Mouse (Mus musculus) CH12.LX (cell line): ENCODE data around the gene Phlpp2. TPM values are rescaled to one million over a fixed set of nuclear protein-coding genes. Genes with fewer than 3 reads are reported as not detected.
A peak's percentile ranks its signal among the peaks of the same experiment; 100 is the strongest.

Source experiments
- DNase-seq: peaks from one replicate; pipeline ENCODE4 v3.0.0-alpha.2; 2013; ENCODE audit errors: extremely low read depth
- H3K27ac ChIP-seq: 2 replicates; pipeline ENCODE4 v1.5.1; 2012; ENCODE audit warnings: low read depth, mild to moderate bottlenecking, control low read depth, moderate library complexity; ENCODE audit not compliant: insufficient read depth
- H3K27me3 ChIP-seq: replicated peaks from 2 replicates; pipeline ENCODE3; 2012; ENCODE audit warnings: inconsistent platforms
- H3K36me3 ChIP-seq, 2 experiments: replicated peaks in 1 of 2; 2 replicates each; pipeline versions ENCODE3 to v1.6.1; 2012; ENCODE audit warnings: inconsistent platforms in 1 of 2, low read length in 1 of 2, mild to moderate bottlenecking in 1 of 2, mixed read lengths in 1 of 2, moderate library complexity in 1 of 2; ENCODE audit not compliant: control insufficient read depth in 1 of 2, insufficient read depth in 1 of 2
- H3K4me1 ChIP-seq, 2 experiments: 2 replicates each; pipeline ENCODE4 v1.6.1; 2012; ENCODE audit warnings: inconsistent platforms in 1 of 2, moderate library complexity in 1 of 2; ENCODE audit not compliant: insufficient read depth in 2 of 2, control insufficient read depth in 1 of 2
- H3K4me2 ChIP-seq: 2 replicates; pipeline ENCODE4 v1.6.1; 2012; ENCODE audit warnings: low read depth, mild to moderate bottlenecking, control low read depth; ENCODE audit not compliant: poor library complexity, insufficient read depth, severe bottlenecking
- H3K4me3 ChIP-seq, 3 experiments: fragments of 150-350 bp in 1 of 3; sonication (generic) in 1 of 3; replicated peaks in 1 of 3; 2 replicates each; pipeline versions ENCODE3 to v1.5.1; 2011 to 2012; ENCODE audit warnings: low read depth in 2 of 3, low read length in 2 of 3, mild to moderate bottlenecking in 2 of 3, moderate library complexity in 2 of 3, control low read depth in 1 of 3, improper control_type of control experiment in 1 of 3, inconsistent platforms in 1 of 3, mixed read lengths in 1 of 3; ENCODE audit not compliant: poor library complexity in 1 of 3
- H3K79me2 ChIP-seq: replicated peaks from 2 replicates; pipeline ENCODE4 v1.6.1; 2012; ENCODE audit warnings: mild to moderate bottlenecking, moderate library complexity; ENCODE audit not compliant: control insufficient read depth, poor library complexity, insufficient read depth, severe bottlenecking; ENCODE audit errors: extremely low read depth
- H3K9ac ChIP-seq: 2 replicates; pipeline ENCODE4 v1.6.1; 2012; ENCODE audit warnings: low read depth, mild to moderate bottlenecking, control low read depth, moderate library complexity; ENCODE audit not compliant: insufficient read depth
- H3K9me3 ChIP-seq: replicated peaks from 2 replicates; pipeline ENCODE3; 2012; ENCODE audit warnings: low read length, inconsistent platforms, mixed read lengths
- BHLHE40 ChIP-seq: IDR thresholded peaks from 2 replicates; pipeline ENCODE4 v1.6.1; 2011; ENCODE audit warnings: mild to moderate bottlenecking, low read depth, low read length, improper control_type of control experiment
- CHD1 ChIP-seq: IDR thresholded peaks from 2 replicates; pipeline ENCODE4 v1.6.1; 2012; ENCODE audit warnings: low read depth, low read length, improper control_type of control experiment, inconsistent platforms
- CHD2 ChIP-seq: IDR thresholded peaks from 2 replicates; pipeline ENCODE4 v1.6.1; 2011; ENCODE audit warnings: low read length, improper control_type of control experiment
- CTCF ChIP-seq, 2 experiments: IDR thresholded peaks in 1 of 2; conservative IDR thresholded peaks in 1 of 2; 2 replicates each; pipeline ENCODE4 v1.5.1; 2011 to 2012; ENCODE audit warnings: low read depth in 2 of 2, low read length in 2 of 2, improper control_type of control experiment in 1 of 2, inconsistent platforms in 1 of 2, mild to moderate bottlenecking in 1 of 2, moderate library complexity in 1 of 2
- E2F4 ChIP-seq: IDR thresholded peaks from 2 replicates; pipeline ENCODE4 v1.6.1; 2011; ENCODE audit warnings: low read depth, low read length, improper control_type of control experiment; ENCODE audit not compliant: insufficient replicate concordance
- ELF1 ChIP-seq: IDR thresholded peaks from 2 replicates; pipeline ENCODE4 v1.6.1; 2014; ENCODE audit warnings: low read depth, mild to moderate bottlenecking, inconsistent platforms, low read length, improper control_type of control experiment
- EP300 ChIP-seq: IDR thresholded peaks from 2 replicates; pipeline ENCODE4 v1.6.1; 2011; ENCODE audit warnings: low read length, improper control_type of control experiment
- IRF4 ChIP-seq: IDR thresholded peaks from 2 replicates; pipeline ENCODE4 v1.6.1; 2014; ENCODE audit warnings: low read depth, mild to moderate bottlenecking, inconsistent platforms, low read length, improper control_type of control experiment
- JUND ChIP-seq: conservative IDR thresholded peaks from 2 replicates; pipeline ENCODE4 v1.6.1; 2011; ENCODE audit warnings: low read depth, low read length, improper control_type of control experiment
- KAT2A ChIP-seq: IDR thresholded peaks from 2 replicates; pipeline ENCODE4 v1.6.1; 2012; ENCODE audit warnings: low read length, improper control_type of control experiment, inconsistent platforms; ENCODE audit not compliant: insufficient replicate concordance
- MAFK ChIP-seq: IDR thresholded peaks from 2 replicates; pipeline ENCODE4 v1.6.1; 2011; ENCODE audit warnings: low read length, improper control_type of control experiment; ENCODE audit not compliant: insufficient replicate concordance
- MAZ ChIP-seq: IDR thresholded peaks from 2 replicates; pipeline ENCODE4 v1.6.1; 2012; ENCODE audit warnings: low read depth, mild to moderate bottlenecking, inconsistent platforms, low read length, improper control_type of control experiment, moderate library complexity
- MEF2A ChIP-seq: IDR thresholded peaks from 2 replicates; pipeline ENCODE4 v1.6.1; 2014; ENCODE audit warnings: low read depth, mild to moderate bottlenecking, inconsistent platforms, low read length, improper control_type of control experiment, borderline replicate concordance
- MXI1 ChIP-seq: IDR thresholded peaks from 2 replicates; pipeline ENCODE4 v1.6.1; 2011; ENCODE audit warnings: mild to moderate bottlenecking, low read depth, low read length, improper control_type of control experiment
- MYC ChIP-seq: IDR thresholded peaks from 2 replicates; pipeline ENCODE4 v1.6.1; 2011; ENCODE audit warnings: low read depth, mild to moderate bottlenecking, improper control_type of control experiment, low read length
- NRF1 ChIP-seq: IDR thresholded peaks from 2 replicates; pipeline ENCODE4 v1.6.1; 2014; ENCODE audit warnings: low read depth, mild to moderate bottlenecking, inconsistent platforms, low read length, improper control_type of control experiment, moderate library complexity
- PAX5 ChIP-seq: IDR thresholded peaks from 2 replicates; pipeline ENCODE4 v1.6.1; 2012; ENCODE audit warnings: low read length, inconsistent platforms, mixed read lengths
- POLR2A ChIP-seq: IDR thresholded peaks from 2 replicates; pipeline ENCODE4 v1.6.1; 2011; ENCODE audit warnings: low read depth, mild to moderate bottlenecking, improper control_type of control experiment, low read length
- RAD21 ChIP-seq: IDR thresholded peaks from 2 replicates; pipeline ENCODE4 v1.6.1; 2011; ENCODE audit warnings: low read depth, mild to moderate bottlenecking, low read length, improper control_type of control experiment, moderate library complexity
- RCOR1 ChIP-seq: conservative IDR thresholded peaks from 2 replicates; pipeline ENCODE4 v1.6.1; 2012; ENCODE audit warnings: low read depth, mild to moderate bottlenecking, inconsistent platforms, low read length, improper control_type of control experiment
- SIN3A ChIP-seq: IDR thresholded peaks from 2 replicates; pipeline ENCODE4 v1.6.1; 2012; ENCODE audit warnings: low read length, improper control_type of control experiment, inconsistent platforms
- SMC3 ChIP-seq: IDR thresholded peaks from 2 replicates; pipeline ENCODE4 v1.6.1; 2011; ENCODE audit warnings: low read depth, low read length, improper control_type of control experiment
- TBP ChIP-seq: conservative IDR thresholded peaks from 2 replicates; pipeline ENCODE4 v1.6.1; 2011; ENCODE audit warnings: low read depth, low read length, improper control_type of control experiment
- UBTF ChIP-seq: IDR thresholded peaks from 2 replicates; pipeline ENCODE4 v1.6.1; 2012; ENCODE audit warnings: low read depth, mild to moderate bottlenecking, inconsistent platforms, low read length, improper control_type of control experiment, moderate library complexity
- USF2 ChIP-seq: conservative IDR thresholded peaks from 2 replicates; pipeline ENCODE4 v1.6.1; 2011; ENCODE audit warnings: low read depth, low read length, improper control_type of control experiment
- ZC3H11A ChIP-seq: IDR thresholded peaks from 2 replicates; pipeline ENCODE4 v1.6.1; 2012; ENCODE audit warnings: low read depth, mild to moderate bottlenecking, inconsistent platforms, low read length, improper control_type of control experiment
- ZNF384 ChIP-seq: IDR thresholded peaks from 2 replicates; pipeline ENCODE4 v1.6.1; 2012; ENCODE audit warnings: low read depth, low read length, improper control_type of control experiment, inconsistent platforms
- dilution Hi-C: fragments of 300-500 bp; cut with MboI; formaldehyde crosslinking; loops from 2 replicates; pipeline ENCODE4 v1.14.3; 2020; ENCODE audit warnings: low sequenced_read_pairs; ENCODE audit not compliant: extremely low pct_unique_long_range_greater_than_20kb, extremely low pct_ligation_motif_present
- in situ Hi-C: fragments of 300-500 bp; cut with MboI; formaldehyde crosslinking; loops from 3 replicates; pipeline ENCODE4 v1.14.3; 2019; ENCODE audit warnings: low sequenced_read_pairs, low pct_ligation_motif_present, low pct_unique_long_range_greater_than_20kb, mixed read lengths
- polyA plus RNA-seq: library from polyadenylated mRNA; unstranded; fragments of >175 nt; gene quantifications from 2 replicates; pipeline ENCODE4 v1.2.1, GENCODE M21; 2012; ENCODE audit warnings: low read depth; ENCODE audit not compliant: insufficient read length
- total RNA-seq, 2 experiments: library from RNA; depleted of rRNA; stranded (reverse); fragments of 300-350 nt in 1 of 2; fragments of >200 nt in 1 of 2; gene quantifications; 2 replicates each; pipeline ENCODE4 v1.2.3; 2012 to 2014

Gene Phlpp2
- total and polyA plus RNA-seq, 3 experiments, result 3.1 to 9.2 (median 3.5) TPM

GRCm38 (mm10) chr8:109970323-109970722 is 102.0 kb downstream of the Phlpp2 start:
- DNase-seq, result peak; percentile 60
- in situ Hi-C loops, result no loop called here
- dilution Hi-C loops, result no loop called here

DNA sequence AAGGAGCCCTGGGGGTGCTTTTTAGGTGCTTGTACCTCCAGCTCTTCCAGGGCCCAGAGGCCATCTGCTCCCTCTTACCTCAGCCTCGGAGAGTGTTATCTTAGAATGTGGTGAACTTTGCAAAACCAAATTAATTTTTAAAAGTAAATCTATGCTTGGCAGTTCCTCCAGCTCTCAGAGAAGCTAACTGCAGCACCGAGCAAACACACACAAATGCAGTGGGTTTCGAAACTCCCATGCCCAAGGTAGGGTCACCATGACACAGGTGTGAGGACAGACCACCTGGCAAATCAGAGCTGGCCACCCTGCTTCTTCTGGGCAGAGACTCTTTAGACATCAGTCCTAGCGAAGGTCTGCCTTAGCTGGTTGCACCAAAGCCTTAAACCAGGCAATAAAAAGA is 104.6 kb downstream of the Phlpp2 start:
- no peak overlapping the region for H3K9ac ChIP-seq
- H3K4me1 ChIP-seq, result no peaks in the 10 kb centered on the region
- no peak overlapping the region for H3K4me2 ChIP-seq
- no peak for TF ChIP-seq UBTF
- TF ChIP-seq JUND, result no peak
- no peak for TF ChIP-seq CHD2
- no peak for TF ChIP-seq CTCF (conservative IDR thresholded peaks at IDR 0.05 in 1 of 2, IDR thresholded peaks at IDR 0.05 in 1 of 2; ENCODE audit: low read depth in 2 of 2, low read length in 2 of 2)
- TF ChIP-seq MXI1, result no peak
- peaks cover 10% of the 10 kb centered on the region for H3K27me3 ChIP-seq
- H3K79me2 ChIP-seq, result no peaks in the 10 kb centered on the region
- H3K27ac ChIP-seq, result no peak overlapping the region
- dilution Hi-C loops, result no loop called here
- no peak for DNase-seq
- no peak overlapping the region for H3K4me3 ChIP-seq
- in situ Hi-C loops, result no loop called here
- H3K9me3 ChIP-seq, result peaks cover 16% of the 10 kb centered on the region
- no peaks in the 10 kb centered on the region for H3K36me3 ChIP-seq

More at GRCm38 (mm10) chr8:109970323-109970722, 102.0 kb downstream of the Phlpp2 start:
- Histone ChIP-seq H3K4me2 (no peak overlapping the region), H3K27ac (no peak overlapping the region), H3K4me1 (no peaks in the 10 kb centered on the region), H3K4me3 (no peak overlapping the region), H3K36me3 (no peaks in the 10 kb centered on the region), H3K79me2 (no peaks in the 10 kb centered on the region), H3K27me3 (peaks cover 10% of the 10 kb centered on the region), H3K9ac (no peak overlapping the region), H3K9me3 (peaks cover under 1% of the 10 kb centered on the region)
- TF ChIP-seq RAD21 (peak; percentile 88), MYC (no peak), CTCF (conservative IDR thresholded peaks at IDR 0.05 in 1 of 2, IDR thresholded peaks at IDR 0.05 in 1 of 2; ENCODE audit: low read depth in 2 of 2, low read length in 2 of 2) (peak; percentile 89), CHD1 (no peak), BHLHE40 (no peak), POLR2A (no peak), RCOR1 (no peak), JUND (no peak), CHD2 (no peak), KAT2A (no peak), ZNF384 (no peak), E2F4 (0 out of 2 replicates have a peak, but pooled peaks have one; percentile 39), SMC3 (peak; percentile 73), NRF1 (no peak), USF2 (no peak), MAFK (no peak), EP300 (no peak), MAZ (no peak), MEF2A (no peak), SIN3A (no peak), TBP (no peak), ELF1 (no peak), MXI1 (no peak), IRF4 (no peak), PAX5 (no peak), ZC3H11A (no peak; the same call in 1 of the 2 replicates)
